Mouse (Mus musculus): Measurements from ENCODE around the gene Tnpo3.

Tnpo3 gene

DNA sequence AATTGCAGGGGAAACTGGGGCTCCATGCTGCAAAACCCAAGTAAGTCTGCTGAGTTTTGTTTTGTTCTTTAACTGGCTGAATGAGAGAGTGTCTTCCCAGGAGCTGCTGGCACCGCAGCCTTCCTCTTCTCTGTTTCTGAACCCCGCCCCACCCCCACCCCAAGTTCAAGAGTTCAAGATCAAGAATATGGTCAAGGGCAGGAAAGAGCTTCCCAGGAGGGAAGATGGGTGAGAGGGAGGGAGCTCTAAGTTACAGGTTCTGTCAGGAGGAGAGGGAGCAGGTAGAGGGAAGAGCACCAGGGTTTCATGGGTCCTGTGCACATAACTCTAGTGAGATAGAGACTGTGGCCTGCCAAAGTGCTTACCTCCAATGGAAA, 80.3 kb downstream of the Tnpo3 start:
- in situ Hi-C loops (cut with MboI; ENCODE audit: unreplicated experiment in 2 of 2), result loop anchor here in 1 of 2 experiments (5.0 kb wide), 2 partner anchors 62 to 78 kb away; partner anchors contain the start of genes Atp6v1f and Tnpo3

GRCm38 (mm10) chr6:29528561-29529443, 80.9 kb downstream of the Tnpo3 start:
- in situ Hi-C loops (cut with MboI; ENCODE audit: unreplicated experiment in 2 of 2), result loop anchor here in 1 of 2 experiments (5.0 kb wide), 2 partner anchors 62 to 78 kb away; partner anchors contain the start of genes Atp6v1f and Tnpo3

DNA sequence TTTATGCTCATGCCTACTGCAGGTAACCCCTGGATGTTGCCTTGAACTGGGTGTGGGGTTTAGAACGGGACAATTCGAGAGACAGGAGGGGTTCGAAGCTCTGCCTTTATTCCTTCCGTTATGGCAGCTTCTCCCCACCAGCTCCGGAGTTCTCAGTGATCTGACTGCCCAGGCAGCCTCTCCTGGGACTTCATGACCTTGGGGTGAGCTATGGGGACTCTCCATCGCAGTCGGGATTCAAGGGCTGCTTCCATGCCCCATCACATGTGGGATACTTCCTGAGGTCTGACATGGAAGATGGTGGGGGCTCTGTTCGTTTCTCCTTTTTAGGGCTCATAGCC, 81.6 kb downstream of the Tnpo3 start:
- in situ Hi-C loops (cut with MboI; ENCODE audit: unreplicated experiment in 2 of 2), result loop anchor here in 1 of 2 experiments (5.0 kb wide), 2 partner anchors 61 to 79 kb away; partner anchors contain the start of genes Atp6v1f and Tnpo3

DNA sequence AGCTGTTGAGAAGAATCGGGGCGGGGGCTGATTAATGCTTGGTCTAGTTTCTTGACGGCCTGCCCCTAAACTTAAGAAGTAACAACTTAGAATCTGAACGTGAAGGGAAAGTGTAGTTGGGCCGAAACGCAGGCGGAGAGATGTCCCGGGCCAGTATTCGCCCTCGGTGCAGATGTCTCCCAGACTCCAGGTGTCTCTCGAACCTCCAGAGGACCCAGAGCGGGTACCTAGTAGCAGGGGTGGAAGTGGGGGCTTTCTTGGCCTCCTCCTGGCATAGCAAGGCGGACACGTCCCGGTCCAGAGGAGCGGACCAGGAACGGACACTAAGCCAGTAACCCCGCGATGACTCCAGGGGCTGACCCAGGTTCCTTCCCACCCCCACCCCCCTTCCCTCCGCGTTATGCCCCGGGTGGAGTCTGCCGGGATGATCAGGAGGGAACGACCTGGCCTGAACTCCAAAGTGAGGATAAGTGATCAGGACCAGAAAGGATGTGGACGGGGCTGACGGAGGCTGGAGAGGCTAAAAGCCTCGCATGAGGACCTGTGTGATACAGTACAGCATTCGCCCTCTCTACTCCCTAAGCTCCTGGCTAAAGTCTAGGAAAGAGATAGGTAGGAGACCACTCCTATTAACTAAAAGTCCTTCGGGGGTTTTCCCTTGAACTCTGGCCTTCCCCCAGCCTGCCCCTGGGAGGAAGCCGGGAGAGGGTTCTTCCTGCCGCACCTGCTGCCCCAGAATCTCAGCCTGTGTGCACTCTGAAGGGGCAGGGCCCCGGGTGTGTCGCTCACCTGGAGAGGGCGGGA, 82.1 kb downstream of the Tnpo3 start:
- in situ Hi-C loops (cut with MboI; ENCODE audit: unreplicated experiment in 2 of 2), result loop anchor here in 1 of 2 experiments (5.0 kb wide), 2 partner anchors 60 to 80 kb away; partner anchors contain the start of genes Atp6v1f and Tnpo3

GRCm38 (mm10) chr6:29526281-29527251, 83.1 kb downstream of the Tnpo3 start, which contains the start of gene Irf5:
Gene Irf5 (plus strand): TSS chr6:29526625.
- in situ Hi-C loops (cut with MboI; ENCODE audit: unreplicated experiment in 2 of 2), result loop anchor here in 1 of 2 experiments (5.0 kb wide), 2 partner anchors 59 to 81 kb away; partner anchors contain the start of genes Atp6v1f and Tnpo3

GRCm38 (mm10) chr6:29525256-29525655, 84.4 kb downstream of the Tnpo3 start:
- in situ Hi-C loops (cut with MboI; ENCODE audit: unreplicated experiment in 2 of 2), result loop anchor here in 1 of 2 experiments (5.0 kb wide), 2 partner anchors 58 to 82 kb away; partner anchors contain the start of genes Atp6v1f and Tnpo3

DNA sequence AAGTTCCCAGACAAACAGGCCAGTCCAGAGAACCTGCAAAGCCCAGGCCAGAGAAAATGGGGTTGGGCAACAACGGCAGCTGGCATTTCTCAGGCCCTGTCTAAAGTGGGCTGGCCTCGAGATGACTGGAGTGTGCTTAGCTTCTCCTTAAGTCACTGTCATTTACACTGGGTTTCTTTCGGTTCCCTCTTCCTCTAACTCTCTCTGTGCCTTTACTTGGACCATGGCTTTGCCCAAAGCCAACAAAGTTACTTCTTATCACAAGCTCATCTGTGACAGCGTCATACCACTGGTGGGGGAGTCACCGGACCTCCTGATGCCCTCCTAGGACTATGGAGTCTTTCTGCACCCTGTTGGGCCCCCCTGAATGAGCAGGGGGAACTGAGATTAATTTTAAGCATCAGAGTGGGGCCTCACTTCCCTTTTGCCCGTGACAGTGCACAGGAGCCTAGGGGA, 85.6 kb downstream of the Tnpo3 start:
- in situ Hi-C loops (cut with MboI; ENCODE audit: unreplicated experiment in 2 of 2), result no loop called here

DNA sequence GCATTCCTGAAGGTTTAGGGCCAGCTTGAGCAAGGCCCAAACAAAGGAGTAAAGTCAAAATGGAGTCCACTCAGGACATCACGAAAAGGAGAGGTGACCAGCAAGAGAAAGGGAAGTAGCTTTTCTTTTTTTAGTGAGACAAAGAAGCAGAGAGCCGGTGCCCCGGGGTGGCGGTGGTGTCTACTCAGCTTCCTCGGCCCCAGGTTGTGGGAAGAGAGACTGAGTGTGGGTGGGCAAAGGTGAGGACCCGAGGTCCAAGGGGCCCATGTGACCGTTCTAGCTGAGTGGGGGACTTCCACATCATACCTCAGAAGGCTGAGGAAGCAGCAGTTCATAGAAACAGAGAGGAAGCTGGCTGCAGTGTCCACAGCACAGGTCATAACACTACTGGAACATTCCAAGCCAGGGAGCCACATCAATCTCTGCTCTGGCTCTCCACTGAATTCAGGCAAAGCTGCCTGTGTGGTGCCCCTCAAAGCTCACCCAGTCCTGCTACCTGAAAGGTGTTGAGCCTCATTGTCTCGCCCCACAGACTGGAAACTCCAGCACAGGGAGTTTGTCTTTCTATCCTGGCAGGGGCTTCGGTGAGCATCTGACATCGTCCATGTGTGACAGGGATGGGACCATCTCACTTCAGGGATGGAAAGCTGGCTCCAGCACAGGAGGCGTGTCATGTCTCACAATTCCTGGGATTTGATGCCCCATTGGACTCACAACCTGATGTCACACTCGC, 86.2 kb downstream of the Tnpo3 start:
- in situ Hi-C loops (cut with MboI; ENCODE audit: unreplicated experiment in 2 of 2), result no loop called here

- in situ Hi-C loops (cut with MboI; ENCODE audit: unreplicated experiment in 2 of 2), result no loop called here
These were observed 86.9 kb downstream of the Tnpo3 start for GRCm38 (mm10) chr6:29522626-29523300.

DNA sequence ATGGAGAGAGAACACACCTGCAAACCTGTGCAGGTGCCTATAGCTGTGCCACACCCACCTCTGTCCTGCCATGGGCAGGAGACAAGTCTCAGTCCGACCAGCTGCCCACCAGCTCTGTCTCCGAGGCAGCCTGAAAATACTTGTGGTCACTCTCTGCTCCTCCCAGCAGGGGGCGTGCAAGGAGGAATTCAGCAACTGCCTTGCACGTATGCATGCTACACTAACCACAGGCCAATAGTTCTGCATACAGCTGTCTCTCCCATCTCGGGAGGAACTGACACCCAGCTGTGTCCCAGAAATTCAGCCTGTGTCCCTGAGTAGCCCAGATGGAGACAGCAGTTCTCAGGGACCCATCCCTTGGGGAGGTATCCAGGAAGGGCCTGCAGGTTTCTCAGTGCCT, 92.5 kb downstream of the Tnpo3 start:
- in situ Hi-C loops (cut with MboI; ENCODE audit: unreplicated experiment in 2 of 2), result no loop called here

- in situ Hi-C loops (cut with MboI; ENCODE audit: unreplicated experiment in 2 of 2), result no loop called here
These were observed 96.4 kb downstream of the Tnpo3 start for GRCm38 (mm10) chr6:29513284-29513683.

- in situ Hi-C loops (cut with MboI; ENCODE audit: unreplicated experiment in 2 of 2), result loop anchor here in 1 of 2 experiments (10.0 kb wide), 1 partner anchor 136 kb away; no protein-coding TSS in a partner anchor
These were observed 100.6 kb downstream of the Tnpo3 start for GRCm38 (mm10) chr6:29509086-29509485.

GRCm38 (mm10) chr6:29507447-29508309, 102.0 kb downstream of the Tnpo3 start, which contains the start of gene Kcp:
Gene Kcp (minus strand): TSS chr6:29507952.
- in situ Hi-C loops (cut with MboI; ENCODE audit: unreplicated experiment in 2 of 2), result loop anchor here in 1 of 2 experiments (10.0 kb wide), 1 partner anchor 137 kb away; no protein-coding TSS in a partner anchor

GRCm38 (mm10) chr6:29506834-29507233, 102.9 kb downstream of the Tnpo3 start:
- in situ Hi-C loops (cut with MboI; ENCODE audit: unreplicated experiment in 2 of 2), result loop anchor here in 1 of 2 experiments (10.0 kb wide), 1 partner anchor 138 kb away; no protein-coding TSS in a partner anchor

- in situ Hi-C loops (cut with MboI; ENCODE audit: unreplicated experiment in 2 of 2), result loop anchor here in 1 of 2 experiments (10.0 kb wide), 1 partner anchor 139 kb away; no protein-coding TSS in a partner anchor
These were observed 104.2 kb downstream of the Tnpo3 start for GRCm38 (mm10) chr6:29505493-29505892.

DNA sequence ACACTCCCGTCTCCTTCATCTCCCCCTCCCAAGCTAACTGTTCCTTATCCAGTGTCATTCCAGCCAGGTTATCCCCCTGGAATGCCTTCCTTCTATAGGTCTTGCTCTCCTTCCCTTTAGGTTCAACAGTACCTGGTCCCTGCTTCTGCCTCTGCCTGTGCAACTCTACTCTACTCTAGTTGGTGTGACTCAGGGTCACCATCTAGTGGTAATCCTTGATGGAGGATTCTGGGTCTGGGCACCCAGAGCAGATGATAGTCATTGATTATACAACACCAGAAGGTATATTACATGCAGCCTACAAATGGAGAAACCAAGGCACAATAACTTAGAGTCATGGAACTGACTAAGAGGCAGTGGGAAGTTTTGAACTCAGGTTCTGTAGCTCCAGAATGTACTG, 108.1 kb downstream of the Tnpo3 start:
- in situ Hi-C loops (cut with MboI; ENCODE audit: unreplicated experiment in 2 of 2), result loop anchor here in 1 of 2 experiments (10.0 kb wide), 1 partner anchor 143 kb away; no protein-coding TSS in a partner anchor

- in situ Hi-C loops (cut with MboI; ENCODE audit: unreplicated experiment in 2 of 2), result loop anchor here in 1 of 2 experiments (10.0 kb wide), 1 partner anchor 144 kb away; no protein-coding TSS in a partner anchor
These were observed 108.9 kb downstream of the Tnpo3 start for GRCm38 (mm10) chr6:29500810-29501209.
